ENCODE assay signal across 9 mouse cellular contexts in the genomic region with DNA sequence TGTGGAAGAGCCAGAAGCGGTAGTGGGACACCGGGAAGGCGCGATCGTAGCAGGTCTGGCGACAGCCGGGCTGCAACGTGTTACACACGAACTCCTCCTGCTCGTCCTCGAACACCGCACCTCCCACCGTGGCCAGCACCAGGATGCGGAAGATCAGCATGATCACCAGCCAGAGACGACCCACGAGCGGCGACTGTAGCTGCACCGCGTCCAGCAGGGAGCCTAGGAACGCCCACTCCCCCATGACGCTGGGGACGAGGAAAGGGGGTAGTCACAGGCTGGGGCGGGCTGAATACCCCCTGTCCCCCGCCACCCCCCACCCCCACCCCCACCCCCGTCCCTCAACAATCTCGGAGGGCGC. TPM values are rescaled to one million over a fixed set of nuclear protein-coding genes. Genes with fewer than 3 reads are reported as not detected.
A peak's percentile ranks its signal among the peaks of the same experiment; 100 is the strongest.
DNase-seq lines count a peak whose midpoint lies in the region; ATAC-seq lines count a peak whose summit lies in the region.
"Had no signal": no experiment of that assay in that cellular context is flagged by ENCODE, and none has a peak within 500 bp of the region (broad histone marks: within the 10 kb centered on the region; RNA-seq: fewer than 3 reads in every experiment).

A gene (minus strand): TSS at position 244 of the 361 bp plus-strand sequence.

- no peak for ATAC-seq in kidney, embryonic 14.5 days (ENCODE audit: low FRiP score, low TSS enrichment)
- ATAC-seq in common myeloid progenitor, adult 5-6 weeks (replicated peaks; ENCODE audit: low read depth, poor library complexity, severe bottlenecking), result peak; percentile 22; the same call in 1 of the 2 replicates
- ATAC-seq in hindbrain, embryonic 16.5 days, result peak; percentile 50; the same call in 1 of the 2 replicates
- no peak; the same call in 1 of the 2 replicates for ATAC-seq in midbrain, embryonic 16.5 days

- H3K4me1 ChIP-seq in kidney, embryonic 14.5 days (ENCODE audit: control insufficient read depth, insufficient read depth, low read length), result peaks cover 10% of the 10 kb centered on the region
- H3K4me1 ChIP-seq in hindbrain, embryonic 16.5 days (ENCODE audit: control insufficient read depth, insufficient read depth, low read depth, low read length), result peaks cover 3% of the 10 kb centered on the region; the same call in 1 of the 2 replicates
- peaks cover 14% of the 10 kb centered on the region for H3K4me1 ChIP-seq in midbrain, embryonic 16.5 days (ENCODE audit: control insufficient read depth, insufficient read depth, low read length)

- no peaks in the 10 kb centered on the region for H3K36me3 ChIP-seq in kidney, embryonic 14.5 days (ENCODE audit: control insufficient read depth, insufficient read depth, low read length)
- H3K36me3 ChIP-seq in hindbrain, embryonic 16.5 days (ENCODE audit: control insufficient read depth, insufficient read depth, low read length), result no peaks in the 10 kb centered on the region
- H3K36me3 ChIP-seq in midbrain, embryonic 16.5 days (ENCODE audit: control insufficient read depth, insufficient read depth, low read length), result no peaks in the 10 kb centered on the region

- 2% methylated on average over 28 of the region's 28 CpGs for WGBS in kidney, embryonic 14.5 days
- WGBS in hindbrain, embryonic 16.5 days, result 0% methylated on average over 19 of the region's 28 CpGs
- 2% methylated on average over 24 of the region's 28 CpGs for WGBS in midbrain, embryonic 16.5 days

- DNase-seq in kidney, postnatal 14 days, result no peak
- DNase-seq in frontal cortex, postnatal 25 days (ENCODE audit: low spot score in 2 of 2), result no peak
- DNase-seq in adrenal gland, adult 2 months, result no peak
- no peak for DNase-seq in gastrocnemius, postnatal 4 days (ENCODE audit: low spot score in 2 of 2)

- peak within 1 kb of the TSS; percentile 58 for H3K9ac ChIP-seq in kidney, embryonic 14.5 days (ENCODE audit: low read depth, low read length)
- H3K9ac ChIP-seq in hindbrain, embryonic 16.5 days (ENCODE audit: low read depth, low read length), result peak within 1 kb of the TSS; percentile 85
- peak within 1 kb of the TSS; percentile 84 for H3K9ac ChIP-seq in midbrain, embryonic 16.5 days (ENCODE audit: low read depth, low read length)

- H3K4me2 ChIP-seq in kidney, embryonic 14.5 days (replicated peaks; ENCODE audit: low read depth, low read length), result peak within 1 kb of the TSS; percentile 99
- peak within 1 kb of the TSS; percentile 77 for H3K4me2 ChIP-seq in hindbrain, embryonic 16.5 days (ENCODE audit: low read length)
- peak within 1 kb of the TSS; percentile 64 for H3K4me2 ChIP-seq in midbrain, embryonic 16.5 days (ENCODE audit: low read length)

- H3K27ac ChIP-seq in kidney, embryonic 14.5 days (ENCODE audit: low read depth, low read length), result no peak within 1 kb of the TSS
- H3K27ac ChIP-seq in hindbrain, embryonic 16.5 days (ENCODE audit: low read depth, low read length), result peak within 1 kb of the TSS; percentile 92
- peak within 1 kb of the TSS; percentile 95 for H3K27ac ChIP-seq in midbrain, embryonic 16.5 days (ENCODE audit: low read length)

- peak within 1 kb of the TSS; percentile 59 for H3K4me3 ChIP-seq in kidney, embryonic 14.5 days (ENCODE audit: low read length)
- H3K4me3 ChIP-seq in hindbrain, embryonic 16.5 days (ENCODE audit: low read length), result peak within 1 kb of the TSS; percentile 62
- H3K4me3 ChIP-seq in midbrain, embryonic 16.5 days (ENCODE audit: low read depth, low read length), result peak within 1 kb of the TSS; percentile 70

- H3K9me3 ChIP-seq in kidney, embryonic 14.5 days (ENCODE audit: control insufficient read depth, low read length), result no peaks in the 10 kb centered on the region
- H3K9me3 ChIP-seq in hindbrain, embryonic 16.5 days (ENCODE audit: control insufficient read depth, low read length), result 0 out of 2 replicates have a peak, but pooled peaks cover 2% of the 10 kb centered on the region
- H3K9me3 ChIP-seq in midbrain, embryonic 16.5 days (replicated peaks; ENCODE audit: control insufficient read depth, low read length, poor library complexity, severe bottlenecking), result no peaks in the 10 kb centered on the region

- H3K27me3 ChIP-seq in kidney, embryonic 14.5 days (ENCODE audit: control insufficient read depth, insufficient read depth, low read length), result peaks cover 6% of the 10 kb centered on the region; the same call in 1 of the 2 replicates
- no peaks in the 10 kb centered on the region for H3K27me3 ChIP-seq in hindbrain, embryonic 16.5 days (replicated peaks; ENCODE audit: control insufficient read depth, insufficient read depth, low read length)
- no peaks in the 10 kb centered on the region for H3K27me3 ChIP-seq in midbrain, embryonic 16.5 days (ENCODE audit: control insufficient read depth, insufficient read depth, low read depth, low read length)

RNA-seq across cellular contexts. Expression of the gene that starts here (rescaled TPM):
- polyA plus RNA-seq in kidney, embryonic 14.5 days (2014; fragmentation: Nextera tagmentation; extraction: Ambion mirVana), result 0.64 TPM in 1 of 2 replicates, not detected in the other
- total RNA-seq in common myeloid progenitor, adult 5-6 weeks (2017), result not detected in 2 replicates
- polyA plus RNA-seq in hindbrain, embryonic 16.5 days (2015; fragmentation: Nextera tagmentation; extraction: Ambion mirVana), result 2.0 and 3.0 TPM in 2 replicates
- 1.0 and 1.9 TPM in 2 replicates for polyA plus RNA-seq in midbrain, embryonic 16.5 days (2015; fragmentation: Nextera tagmentation; extraction: Ambion mirVana)
- not detected for total RNA-seq in adrenal gland, adult 2 months (2021)
- 1.1 and 1.2 TPM in 2 replicates for polyA plus RNA-seq in adrenal gland, adult 2 months (2012; rRNA removed)
- under 1 TPM in 1 of 2 experiments, not detected in 1; 0.69 TPM for total RNA-seq in gastrocnemius, postnatal 4 days (2021)
- total RNA-seq: hematopoietic stem cell, adult 5-6 weeks had no signal

Comparison
In these comparisons a context has a peak if more than half of its experiments do, and no peak if none do; other contexts are left out.
1. Peak in ATAC-seq in common myeloid progenitor, adult 5-6 weeks; RNA of the gene not detected or under 1 TPM.